Mouse (Mus musculus): ENCODE measurements at regions not wholly inside any gene's neighbourhood (a gene's known extent, or its start where the extent isn't known, plus 50 kb on each side); places are given as distances from the start of the nearest gene placed in this dataset.

DNA sequence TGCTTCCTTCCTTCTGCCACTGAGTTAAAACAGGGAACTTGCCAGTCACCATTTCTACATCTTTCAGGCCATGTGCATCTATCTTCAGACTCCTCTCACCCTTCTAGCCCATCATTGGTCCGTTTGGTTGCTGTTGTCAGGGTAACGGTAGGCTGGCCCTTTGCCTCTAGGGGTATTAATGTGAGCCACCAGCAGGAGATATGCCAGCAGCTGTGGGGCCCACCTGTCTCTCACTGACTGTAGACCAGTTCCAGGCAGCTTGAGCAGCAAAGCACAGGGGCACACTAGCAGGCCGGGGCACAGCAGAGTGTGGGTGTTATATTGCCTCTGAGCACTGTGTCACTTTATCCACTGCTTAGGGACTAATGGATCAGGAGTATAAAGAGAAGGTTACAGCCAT, 91.3 kb downstream of the Cdc7 start:
- 24% methylated on average over 3 of the region's 3 CpGs for WGBS
- no peak overlapping the region for H3K4me3 ChIP-seq
- H3K9me3 ChIP-seq, result no peaks in the 10 kb centered on the region
- no peak overlapping the region for H3K9ac ChIP-seq
- ATAC-seq (ENCODE audit: low FRiP score), result peak; percentile 88
- H3K4me2 ChIP-seq, result no peak overlapping the region
- peaks cover 11% of the 10 kb centered on the region for H3K4me1 ChIP-seq (replicated peaks)
- peak overlapping the region; percentile 78 for H3K27ac ChIP-seq
- no peaks in the 10 kb centered on the region for H3K36me3 ChIP-seq
- no peaks in the 10 kb centered on the region for H3K27me3 ChIP-seq

Measured in hindbrain, embryonic 13.5 days (tissue).